Mouse (Mus musculus) lung, adult 2 months (tissue): ENCODE results near the gene Tmem132e.

ENCODE experiments used
- CTCF ChIP-seq: fragments of 200-500 bp; IDR thresholded peaks from 2 replicates; pipeline ENCODE4 v1.5.1; 2011; ENCODE audit warnings: mild to moderate bottlenecking, low read length, control low read depth; ENCODE audit not compliant: insufficient read depth
- POLR2A ChIP-seq: fragments of 200-500 bp; IDR thresholded peaks from 2 replicates; pipeline ENCODE4 v1.6.1; 2011; ENCODE audit warnings: low read depth, mild to moderate bottlenecking, control low read depth, low read length, borderline replicate concordance; ENCODE audit errors: extremely low read depth

GRCm38 (mm10) chr11:82340416-82340815, 48.3 kb upstream of the Tmem132e start:
- TF ChIP-seq CTCF: no peak
- no peak for TF ChIP-seq POLR2A
